Mouse (Mus musculus) G1E (cell line): ENCODE measurements around the gene Cadm1.

Experiments used
- CTCF ChIP-seq: IDR thresholded peaks from 2 replicates; pipeline ENCODE4 v1.5.1; 2012; ENCODE audit warnings: low read depth, low read length, inconsistent platforms, mixed read lengths
- GATA1 ChIP-seq: IDR thresholded peaks from 2 replicates; pipeline ENCODE4 v1.6.1; 2012; ENCODE audit warnings: borderline replicate concordance, low read length, inconsistent platforms, mixed read lengths
- POLR2AphosphoS5 ChIP-seq: IDR thresholded peaks from 2 replicates; pipeline ENCODE4 v1.6.1; 2012; ENCODE audit warnings: low read depth, low read length, inconsistent platforms; ENCODE audit not compliant: insufficient replicate concordance
- TAL1 ChIP-seq: conservative IDR thresholded peaks from 2 replicates; pipeline ENCODE4 v1.6.1; 2012; ENCODE audit warnings: low read depth, low read length, inconsistent platforms, mixed read lengths

GRCm38 (mm10) chr9:47628550-47628949 lies 98.6 kb downstream of the Cadm1 start:
- no peak for TF ChIP-seq CTCF
- no peak for TF ChIP-seq GATA1
- TF ChIP-seq TAL1: no peak
- no peak for TF ChIP-seq POLR2AphosphoS5
